Mouse (Mus musculus) myocyte (in vitro differentiated cells): ENCODE results near the gene Ier5l.

Source experiments
- E2F4 ChIP-seq: IDR thresholded peaks from one replicate; pipeline ENCODE4 v1.6.1; 2011; ENCODE audit warnings: mild to moderate bottlenecking, control low read depth, moderate library complexity; ENCODE audit not compliant: insufficient read depth
- MAX ChIP-seq: IDR thresholded peaks from one replicate; pipeline ENCODE4 v1.6.1; 2011; ENCODE audit warnings: low read depth, mild to moderate bottlenecking, control low read depth
- MYOD1 ChIP-seq, 3 experiments: IDR thresholded peaks; one replicate each; pipeline ENCODE4 v1.6.1; 2011; ENCODE audit warnings: control low read depth in 2 of 3, low read depth in 2 of 3, mild to moderate bottlenecking in 2 of 3, moderate library complexity in 1 of 3; ENCODE audit not compliant: insufficient read length in 2 of 3, control insufficient read depth in 1 of 3
- MYOG ChIP-seq, 3 experiments: IDR thresholded peaks; one replicate each; pipeline ENCODE4 v1.6.1; 2011; ENCODE audit warnings: control low read depth in 2 of 3, low read depth in 2 of 3, mild to moderate bottlenecking in 2 of 3; ENCODE audit not compliant: insufficient read length in 2 of 3, control insufficient read depth in 1 of 3, insufficient read depth in 1 of 3
- POLR2A ChIP-seq: IDR thresholded peaks from one replicate; pipeline ENCODE4 v1.6.1; 2011; ENCODE audit warnings: low read depth, mild to moderate bottlenecking, control low read depth, moderate library complexity; ENCODE audit not compliant: insufficient read length
- POLR2AphosphoS2 ChIP-seq: IDR thresholded peaks from one replicate; pipeline ENCODE4 v1.6.1; 2011; ENCODE audit warnings: low read depth, control low read depth; ENCODE audit not compliant: insufficient read length
- SRF ChIP-seq: IDR thresholded peaks from one replicate; pipeline ENCODE4 v1.6.1; 2011; ENCODE audit warnings: low read depth; ENCODE audit not compliant: control insufficient read depth, insufficient read length
- TCF12 ChIP-seq: IDR thresholded peaks from one replicate; pipeline ENCODE4 v1.6.1; 2011; ENCODE audit warnings: mild to moderate bottlenecking, control low read depth; ENCODE audit not compliant: poor library complexity, insufficient read depth, severe bottlenecking
- TCF3 ChIP-seq: IDR thresholded peaks from one replicate; pipeline ENCODE4 v1.6.1; 2011; ENCODE audit warnings: low read depth, control low read depth; ENCODE audit not compliant: insufficient read length
- USF1 ChIP-seq: IDR thresholded peaks from one replicate; pipeline ENCODE4 v1.6.1; 2011; ENCODE audit warnings: low read depth, mild to moderate bottlenecking, control low read depth, moderate library complexity

- TF ChIP-seq MAX (no peak), TCF12 (no peak), POLR2A (no peak), USF1 (no peak), TCF3 (no peak), MYOD1 (IDR thresholded peaks at IDR 0.05; ENCODE audit: control insufficient read depth in 1 of 3, insufficient read length in 2 of 3, low read depth in 2 of 3) (peak in 1 of 3 experiments; percentile 36), SRF (no peak), POLR2AphosphoS2 (no peak), E2F4 (no peak), MYOG (IDR thresholded peaks at IDR 0.05; ENCODE audit: control insufficient read depth in 1 of 3, insufficient read depth in 1 of 3, insufficient read length in 2 of 3, low read depth in 2 of 3) (no peak)
These were observed 10.7 kb downstream of the Ier5l start for GRCm38 (mm10) chr2:30463341-30463761.
